Mouse (Mus musculus): ENCODE data around the gene Camk1d. TPM values are rescaled to one million over a fixed set of nuclear protein-coding genes. Genes with fewer than 3 reads are reported as not detected.

Gene Camk1d
- polyA plus RNA-seq, 1 experiment from 2014 or later, result 0.59 TPM

GRCm38 (mm10) chr2:5674512-5674911 lies 39.8 kb downstream of the Camk1d start:
- Histone ChIP-seq H3K4me1 (peaks cover 22% of the 10 kb centered on the region), H3K27ac (replicated peaks) (no peak overlapping the region), H3K4me3 (no peak overlapping the region), H3K9me3 (no peaks in the 10 kb centered on the region), H3K36me3 (replicated peaks) (no peaks in the 10 kb centered on the region), H3K27me3 (replicated peaks; ENCODE audit: low read depth, poor library complexity, severe bottlenecking) (no peaks in the 10 kb centered on the region)
- DNase-seq (ENCODE audit: low spot score), result no peak
- 94% methylated on average over 9 of the region's 9 CpGs for WGBS

DNA sequence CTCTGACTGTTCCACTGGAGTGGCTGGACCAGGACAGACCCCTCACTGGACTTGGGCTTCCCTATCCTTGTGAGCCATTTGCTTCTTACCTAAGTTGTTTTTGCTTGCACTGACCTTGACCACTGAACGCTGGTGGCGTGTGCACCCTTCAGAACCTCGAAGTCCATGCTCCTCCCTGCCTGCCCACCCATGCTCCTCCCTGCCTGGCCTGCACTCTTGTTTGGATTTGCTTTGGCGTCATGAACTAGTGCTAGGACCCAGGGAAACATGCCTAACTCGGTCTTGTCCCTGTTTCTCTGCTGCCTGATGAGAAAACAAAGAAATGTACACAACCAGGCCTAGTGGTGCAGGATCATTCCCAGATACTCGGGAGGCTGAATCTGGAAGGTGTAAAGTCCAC lies 40.5 kb downstream of the Camk1d start:
- Histone ChIP-seq H3K36me3 (replicated peaks) (no peaks in the 10 kb centered on the region), H3K4me1 (peaks cover 22% of the 10 kb centered on the region), H3K27ac (replicated peaks) (no peak overlapping the region), H3K4me3 (no peak overlapping the region), H3K9me3 (no peaks in the 10 kb centered on the region), H3K27me3 (replicated peaks; ENCODE audit: low read depth, poor library complexity, severe bottlenecking) (no peaks in the 10 kb centered on the region)
- 83% methylated on average over 6 of the region's 6 CpGs for WGBS
- DNase-seq (ENCODE audit: low spot score), result no peak

DNA sequence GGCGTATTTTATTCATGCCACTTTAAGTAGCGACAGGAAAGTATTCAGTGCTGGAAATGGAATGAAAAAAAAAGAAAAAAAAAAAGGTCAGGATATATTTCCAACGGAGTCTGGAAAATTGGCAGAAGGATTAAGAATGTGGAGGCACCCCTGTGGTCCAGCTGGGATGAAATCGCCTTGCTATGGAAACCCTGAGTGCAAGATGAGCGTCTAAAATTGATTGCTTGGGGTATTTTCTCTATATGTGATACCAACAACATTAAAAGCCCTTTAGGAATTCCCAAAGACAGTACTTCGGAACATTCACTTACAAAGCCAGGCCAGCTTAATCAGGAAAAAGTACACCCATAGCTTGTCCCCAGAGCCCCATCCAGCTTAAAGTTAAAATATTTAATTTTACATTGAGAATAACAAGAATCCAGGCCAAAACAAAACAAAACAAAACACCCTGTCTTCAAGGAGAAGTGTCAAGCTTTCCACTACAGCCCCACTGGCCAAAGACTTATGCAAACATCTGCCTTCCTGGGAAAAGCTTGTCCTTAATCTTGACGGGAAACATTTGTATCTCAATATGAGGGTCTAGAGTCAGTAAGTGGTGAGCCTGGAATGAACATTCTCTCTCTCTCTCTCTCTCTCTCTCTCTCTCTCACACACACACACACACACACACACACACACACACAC lies 41.3 kb downstream of the Camk1d start:
- no peaks in the 10 kb centered on the region for H3K36me3 ChIP-seq (replicated peaks)
- H3K9me3 ChIP-seq, result no peaks in the 10 kb centered on the region
- no peak overlapping the region for H3K27ac ChIP-seq (replicated peaks)
- WGBS, result 85% methylated on average over 7 of the region's 7 CpGs
- DNase-seq (ENCODE audit: low spot score), result no peak
- peaks cover 22% of the 10 kb centered on the region for H3K4me1 ChIP-seq
- no peak overlapping the region for H3K4me3 ChIP-seq
- H3K27me3 ChIP-seq (replicated peaks; ENCODE audit: low read depth, poor library complexity, severe bottlenecking), result no peaks in the 10 kb centered on the region

GRCm38 (mm10) chr2:5670146-5670545 lies 44.2 kb downstream of the Camk1d start:
- DNase-seq (ENCODE audit: low spot score), result no peak
- H3K27me3 ChIP-seq (replicated peaks; ENCODE audit: low read depth, poor library complexity, severe bottlenecking), result no peaks in the 10 kb centered on the region
- H3K4me1 ChIP-seq, result peaks cover 8% of the 10 kb centered on the region; the same call in 1 of the 2 replicates
- no peaks in the 10 kb centered on the region for H3K9me3 ChIP-seq
- WGBS, result 89% methylated on average over 10 of the region's 10 CpGs
- no peaks in the 10 kb centered on the region for H3K36me3 ChIP-seq (replicated peaks)
- no peak overlapping the region for H3K4me3 ChIP-seq
- H3K27ac ChIP-seq (replicated peaks), result no peak overlapping the region

DNA sequence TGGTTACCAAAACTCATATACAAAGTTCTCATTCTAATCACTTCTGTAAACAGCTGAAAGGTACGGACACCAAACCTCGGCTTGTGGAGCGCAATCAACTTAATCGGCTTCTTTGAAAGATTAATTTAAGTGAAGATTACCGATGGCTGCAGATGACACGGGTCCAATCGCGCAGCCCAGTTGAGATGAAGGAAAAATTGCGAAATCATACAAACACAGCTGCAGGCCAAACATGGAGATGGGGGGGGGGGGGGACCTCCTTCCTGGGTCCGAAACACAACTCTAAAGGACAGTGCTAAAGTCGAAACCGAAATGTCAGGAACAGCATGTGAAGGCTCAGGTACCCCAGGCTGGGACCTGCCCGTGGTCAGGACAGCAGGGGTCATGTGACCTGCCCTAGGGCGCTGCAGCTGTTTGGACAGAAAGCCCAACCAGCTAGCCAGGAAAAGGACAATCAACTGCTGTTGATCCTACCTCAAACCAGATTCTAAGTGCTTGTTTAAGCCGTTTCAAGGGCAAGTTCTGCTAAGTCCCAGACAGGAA lies 44.7 kb downstream of the Camk1d start:
- Histone ChIP-seq H3K4me1 (peaks cover 8% of the 10 kb centered on the region; the same call in 1 of the 2 replicates), H3K9me3 (no peaks in the 10 kb centered on the region), H3K27ac (replicated peaks) (no peak overlapping the region), H3K4me3 (no peak overlapping the region), H3K36me3 (replicated peaks) (no peaks in the 10 kb centered on the region), H3K27me3 (replicated peaks; ENCODE audit: low read depth, poor library complexity, severe bottlenecking) (no peaks in the 10 kb centered on the region)
- DNase-seq (ENCODE audit: low spot score), result peak; percentile 17
- WGBS, result 77% methylated on average over 15 of the region's 15 CpGs

DNA sequence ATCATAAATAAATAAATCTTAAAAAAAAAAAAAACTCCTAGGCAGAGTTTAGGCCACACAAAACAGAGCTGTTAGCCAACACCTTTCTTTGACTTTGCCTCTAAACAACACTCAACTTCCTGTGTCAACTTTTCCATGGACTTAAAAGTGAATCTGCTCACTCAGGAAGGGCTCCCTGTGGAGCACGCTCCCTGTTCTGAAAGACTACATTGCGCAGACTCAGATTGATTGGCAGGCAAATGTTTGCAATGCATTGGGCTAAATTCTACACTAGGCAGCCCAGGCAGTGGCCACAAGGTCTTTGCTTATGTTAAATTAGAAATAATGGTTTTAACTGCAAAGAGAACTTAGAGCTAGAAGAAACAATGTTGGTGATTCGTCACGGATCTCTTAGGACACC lies 45.4 kb downstream of the Camk1d start:
- no peak overlapping the region for H3K27ac ChIP-seq (replicated peaks)
- WGBS, result 82% methylated on average over 4 of the region's 4 CpGs
- H3K9me3 ChIP-seq, result no peaks in the 10 kb centered on the region
- DNase-seq (ENCODE audit: low spot score), result no peak
- H3K27me3 ChIP-seq (replicated peaks; ENCODE audit: low read depth, poor library complexity, severe bottlenecking), result no peaks in the 10 kb centered on the region
- H3K4me1 ChIP-seq, result peaks cover 8% of the 10 kb centered on the region; the same call in 1 of the 2 replicates
- H3K4me3 ChIP-seq, result no peak overlapping the region
- H3K36me3 ChIP-seq (replicated peaks), result no peaks in the 10 kb centered on the region

GRCm38 (mm10) chr2:5663499-5663898 lies 50.8 kb downstream of the Camk1d start:
- no peak overlapping the region for H3K4me3 ChIP-seq
- WGBS, result 89% methylated on average over 9 of the region's 9 CpGs

DNA sequence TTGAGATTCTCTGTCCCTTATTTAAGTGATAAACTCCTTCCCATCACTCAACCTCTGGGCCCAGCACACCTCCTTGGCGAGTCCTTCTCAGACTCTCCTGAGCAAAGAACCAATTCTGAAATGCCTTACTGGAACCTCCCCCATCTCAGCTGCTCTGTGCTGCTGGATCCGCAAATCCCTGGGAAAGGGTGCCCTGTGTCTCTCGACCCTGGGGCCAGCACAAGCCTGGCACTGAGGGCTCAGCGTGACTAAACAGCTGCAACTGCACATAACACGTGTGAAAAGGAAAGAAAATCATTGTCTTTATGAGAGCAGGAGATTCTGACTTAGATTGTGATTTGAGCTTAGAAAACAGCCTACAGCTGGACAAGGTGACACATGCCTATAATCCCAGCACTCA lies 52.4 kb downstream of the Camk1d start:
- Histone ChIP-seq H3K4me3 (no peak overlapping the region), H3K36me3 (replicated peaks) (no peaks in the 10 kb centered on the region), H3K27ac (replicated peaks) (no peak overlapping the region), H3K4me1 (no peaks in the 10 kb centered on the region), H3K9me3 (no peaks in the 10 kb centered on the region), H3K27me3 (replicated peaks; ENCODE audit: low read depth, poor library complexity, severe bottlenecking) (no peaks in the 10 kb centered on the region)
- WGBS, result 61% methylated on average over 5 of the region's 5 CpGs
- DNase-seq (ENCODE audit: low spot score), result no peak

More at GRCm38 (mm10) chr2:5663499-5663898, 50.8 kb downstream of the Camk1d start:
- no peaks in the 10 kb centered on the region for H3K4me1 ChIP-seq
- no peak for DNase-seq (ENCODE audit: low spot score)
- no peak overlapping the region for H3K27ac ChIP-seq (replicated peaks)
- no peaks in the 10 kb centered on the region for H3K36me3 ChIP-seq (replicated peaks)
- no peaks in the 10 kb centered on the region for H3K27me3 ChIP-seq (replicated peaks; ENCODE audit: low read depth, poor library complexity, severe bottlenecking)
- no peaks in the 10 kb centered on the region for H3K9me3 ChIP-seq

GRCm38 (mm10) chr2:5658000-5658399 lies 56.3 kb downstream of the Camk1d start:
- H3K9me3 ChIP-seq, result no peaks in the 10 kb centered on the region
- H3K27ac ChIP-seq (replicated peaks), result no peak overlapping the region
- H3K27me3 ChIP-seq (replicated peaks; ENCODE audit: low read depth, poor library complexity, severe bottlenecking), result no peaks in the 10 kb centered on the region
- no peaks in the 10 kb centered on the region for H3K36me3 ChIP-seq (replicated peaks)
- WGBS, result 80% methylated on average over 3 of the region's 3 CpGs
- H3K4me1 ChIP-seq, result no peaks in the 10 kb centered on the region
- DNase-seq (ENCODE audit: low spot score), result no peak
- H3K4me3 ChIP-seq, result no peak overlapping the region

DNA sequence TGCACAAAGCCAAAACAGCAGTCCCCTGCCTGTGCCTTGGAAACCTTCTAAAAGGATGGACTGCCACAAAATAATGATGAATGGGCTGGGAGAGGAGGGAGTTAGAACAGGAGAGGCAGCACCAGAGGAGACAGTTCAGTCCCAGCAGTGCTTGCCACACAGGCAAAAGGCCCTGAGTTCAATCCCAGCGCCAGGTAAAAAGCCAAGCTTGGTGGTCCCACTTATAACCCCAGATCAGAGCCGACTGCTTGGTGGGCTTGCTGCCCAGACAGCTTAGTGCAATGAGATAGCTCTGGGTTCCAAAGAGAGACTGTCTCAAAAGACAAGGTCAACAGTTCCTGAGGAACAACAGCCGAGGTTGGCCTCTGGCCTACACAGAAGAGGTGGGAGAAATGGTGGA lies 58.0 kb downstream of the Camk1d start:
- H3K27ac ChIP-seq (replicated peaks), result no peak overlapping the region
- no peaks in the 10 kb centered on the region for H3K36me3 ChIP-seq (replicated peaks)
- no peaks in the 10 kb centered on the region for H3K4me1 ChIP-seq
- no peaks in the 10 kb centered on the region for H3K27me3 ChIP-seq (replicated peaks; ENCODE audit: low read depth, poor library complexity, severe bottlenecking)
- 85% methylated on average over 3 of the region's 3 CpGs for WGBS
- no peak overlapping the region for H3K4me3 ChIP-seq
- H3K9me3 ChIP-seq, result no peaks in the 10 kb centered on the region
- no peak for DNase-seq (ENCODE audit: low spot score)

GRCm38 (mm10) chr2:5652071-5652470 lies 62.2 kb downstream of the Camk1d start:
- Histone ChIP-seq H3K9me3 (no peaks in the 10 kb centered on the region), H3K4me3 (no peak overlapping the region), H3K36me3 (replicated peaks) (no peaks in the 10 kb centered on the region), H3K4me1 (no peaks in the 10 kb centered on the region), H3K27me3 (replicated peaks; ENCODE audit: low read depth, poor library complexity, severe bottlenecking) (no peaks in the 10 kb centered on the region), H3K27ac (replicated peaks) (no peak overlapping the region)
- DNase-seq (ENCODE audit: low spot score), result no peak
- 96% methylated on average over 6 of the region's 6 CpGs for WGBS

DNA sequence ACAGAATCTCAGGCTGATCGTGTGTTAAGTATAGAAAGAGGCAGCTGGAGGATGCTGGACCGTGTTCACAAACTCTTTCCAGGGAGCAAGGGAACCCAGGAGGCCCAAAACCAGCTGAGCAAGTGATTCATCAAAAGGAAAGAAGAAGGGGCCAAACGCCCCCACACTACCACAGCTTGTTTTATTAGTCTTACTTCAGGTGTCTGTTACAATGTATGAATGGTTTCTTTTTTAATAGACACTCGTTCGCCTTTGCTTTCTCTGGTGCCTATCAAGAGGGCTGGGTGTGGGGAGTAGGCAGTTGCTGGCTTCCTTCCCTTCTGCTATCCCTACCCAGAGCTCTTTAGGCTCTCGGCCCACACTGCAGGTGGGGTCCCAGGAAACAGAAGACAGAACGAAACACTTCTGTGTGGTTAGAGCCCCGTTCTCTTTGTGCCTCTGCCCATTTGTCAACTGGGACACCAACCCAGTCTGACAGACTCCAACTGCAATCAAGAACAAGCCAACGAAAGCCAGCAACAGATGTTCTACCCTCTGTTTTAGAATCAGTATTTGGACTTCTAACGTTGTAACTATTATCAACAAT lies 62.9 kb downstream of the Camk1d start:
- Histone ChIP-seq H3K27me3 (replicated peaks; ENCODE audit: low read depth, poor library complexity, severe bottlenecking) (no peaks in the 10 kb centered on the region), H3K9me3 (no peaks in the 10 kb centered on the region), H3K27ac (replicated peaks) (no peak overlapping the region), H3K4me1 (no peaks in the 10 kb centered on the region), H3K4me3 (no peak overlapping the region), H3K36me3 (replicated peaks) (no peaks in the 10 kb centered on the region)
- 90% methylated on average over 10 of the region's 10 CpGs for WGBS
- no peak for DNase-seq (ENCODE audit: low spot score)

GRCm38 (mm10) chr2:5649226-5649625 lies 65.1 kb downstream of the Camk1d start:
- WGBS, result 83% methylated on average over 5 of the region's 5 CpGs
- DNase-seq (ENCODE audit: low spot score), result no peak
- H3K4me1 ChIP-seq, result no peaks in the 10 kb centered on the region
- no peaks in the 10 kb centered on the region for H3K9me3 ChIP-seq
- H3K27ac ChIP-seq (replicated peaks), result no peak overlapping the region
- H3K27me3 ChIP-seq (replicated peaks; ENCODE audit: low read depth, poor library complexity, severe bottlenecking), result no peaks in the 10 kb centered on the region
- no peak overlapping the region for H3K4me3 ChIP-seq
- H3K36me3 ChIP-seq (replicated peaks), result no peaks in the 10 kb centered on the region
